Mouse (Mus musculus) intestine, embryonic 14.5 days (tissue): ENCODE measurements around the gene Lilra5. TPM values are rescaled to one million over a fixed set of nuclear protein-coding genes. Genes with fewer than 3 reads are reported as not detected.
"Not testable (repeated sequence)": the region's sequence is repeated elsewhere in the genome, so short reads cannot be mapped to it uniquely, and the experiment has no call there.

ENCODE experiments used
- ATAC-seq: fragments of 200-750 bp; cut with Nextera tagmentation; replicated peaks from 2 replicates; pipeline ENCODE4 v1.8.0; 2017; ENCODE audit warnings: low read depth, moderate number of reproducible peaks, moderate TSS enrichment, moderate library complexity; ENCODE audit not compliant: low FRiP score, low TSS enrichment
- DNase-seq: peaks from one replicate; pipeline ENCODE4 v3.0.0-alpha.2; 2018; ENCODE audit warnings: low spot score
- H3K27ac ChIP-seq: fragments of 300-500 bp; sonication (generic); 2 replicates; pipeline ENCODE4 v1.5.1; 2014; ENCODE audit warnings: low read depth, mild to moderate bottlenecking, control low read depth
- H3K27me3 ChIP-seq: fragments of 300-500 bp; sonication (generic); replicated peaks from 2 replicates; pipeline ENCODE4 v1.6.1; 2014; ENCODE audit warnings: low read length, control low read depth; ENCODE audit not compliant: control insufficient read depth, insufficient read depth
- H3K36me3 ChIP-seq: fragments of 300-500 bp; sonication (generic); 2 replicates; pipeline ENCODE4 v1.6.1; 2014; ENCODE audit warnings: low read length, control low read depth; ENCODE audit not compliant: control insufficient read depth, insufficient read depth
- H3K4me1 ChIP-seq: fragments of 300-500 bp; sonication (generic); replicated peaks from 2 replicates; pipeline ENCODE4 v1.6.1; 2014; ENCODE audit warnings: low read length, control low read depth, mixed read lengths; ENCODE audit not compliant: control insufficient read depth, insufficient read depth
- H3K4me2 ChIP-seq: fragments of 300-500 bp; sonication (generic); 2 replicates; pipeline ENCODE4 v1.6.1; 2014; ENCODE audit warnings: low read length
- H3K4me3 ChIP-seq: fragments of 300-500 bp; sonication (generic); 2 replicates; pipeline ENCODE4 v1.5.1; 2014; ENCODE audit warnings: low read depth, low read length, control low read depth, mixed read lengths
- H3K9ac ChIP-seq: fragments of 300-500 bp; sonication (generic); 2 replicates; pipeline ENCODE4 v1.6.1; 2014; ENCODE audit warnings: mild to moderate bottlenecking, low read length
- H3K9me3 ChIP-seq: fragments of 300-500 bp; sonication (generic); 2 replicates; pipeline ENCODE4 v1.6.1; 2016; ENCODE audit warnings: low read length, control low read depth; ENCODE audit not compliant: control insufficient read depth
- WGBS: fragments of 180-500 bp; shearing (Covaris S2); extraction: QIAGEN DNeasy Blood & Tissue Kit; methylation state at CpG from one replicate; pipeline ENCODE4 v1.1.7; 2014; 5-methylcytosine and 5-hydroxymethylcytosine counted together
- polyA plus RNA-seq: library from polyadenylated mRNA; unstranded; fragments of >200 nt; fragmentation: Nextera tagmentation; extraction: Ambion mirVana; gene quantifications from 2 replicates; pipeline ENCODE4 v1.2.1, GENCODE M21; 2014

The Lilra5 gene
- polyA plus RNA-seq, 1 experiment from 2014 or later = 0.11 TPM

- not testable (repeated sequence) for H3K9me3 ChIP-seq, ATAC-seq, H3K4me2 ChIP-seq, H3K27ac ChIP-seq, H3K27me3 ChIP-seq, DNase-seq, H3K4me1 ChIP-seq, H3K9ac ChIP-seq, H3K36me3 ChIP-seq, H3K4me3 ChIP-seq
- WGBS = no CpG with 5 or more reads among the region's 1 CpGs
Observed at GRCm38 (mm10) chr7:4256060-4256459, 18.5 kb downstream of the Lilra5 start.

DNA sequence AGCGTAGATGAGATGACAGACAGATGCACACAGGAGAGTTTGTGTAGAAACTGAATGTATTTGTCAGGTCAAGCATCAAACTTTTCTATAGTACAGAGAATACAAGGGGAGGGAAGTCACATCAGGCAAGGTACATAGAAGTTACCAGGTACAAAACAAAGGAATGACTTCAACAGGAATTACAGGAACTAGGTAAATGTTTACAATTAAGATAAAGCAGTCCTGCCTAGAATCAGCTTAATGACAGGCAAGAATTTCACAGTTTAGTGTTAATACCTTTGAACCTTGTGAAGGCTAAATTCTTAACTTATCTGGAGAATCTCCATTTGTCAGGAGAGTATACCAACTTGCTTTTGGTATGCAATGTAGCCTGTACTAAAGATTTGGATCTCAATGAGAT, 23.0 kb downstream of the Lilra5 start:
- not testable (repeated sequence) for H3K9me3 ChIP-seq, H3K9ac ChIP-seq, H3K4me3 ChIP-seq, DNase-seq, H3K4me2 ChIP-seq, H3K4me1 ChIP-seq, H3K27ac ChIP-seq, ATAC-seq, H3K27me3 ChIP-seq, H3K36me3 ChIP-seq
- WGBS = 82% methylated on average over 1 of the region's 1 CpGs

DNA sequence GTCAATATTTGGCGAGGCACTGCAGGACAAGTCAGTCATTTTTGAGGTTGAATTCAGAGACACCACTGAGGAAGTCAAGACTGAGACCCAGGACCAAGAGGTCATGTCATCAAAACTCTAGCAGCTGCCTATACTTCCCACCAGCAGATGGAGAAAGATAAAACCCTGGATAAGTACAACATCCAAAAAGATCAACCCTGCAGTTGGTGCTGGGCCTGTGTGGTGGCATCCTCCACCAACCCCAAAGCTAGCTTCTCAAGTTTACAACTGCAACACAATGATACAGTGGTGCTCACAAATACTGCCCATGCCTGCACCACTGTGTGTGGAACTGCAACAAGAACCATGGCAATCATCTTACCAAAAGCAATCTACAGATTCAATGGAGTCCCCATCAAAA, 34.6 kb downstream of the Lilra5 start:
- H3K9ac ChIP-seq, H3K4me3 ChIP-seq, H3K4me2 ChIP-seq, H3K27ac ChIP-seq, H3K4me1 ChIP-seq, ATAC-seq, H3K9me3 ChIP-seq, H3K27me3 ChIP-seq, DNase-seq, H3K36me3 ChIP-seq: not testable (repeated sequence)
- WGBS = 59% methylated on average over 1 of the region's 1 CpGs

DNA sequence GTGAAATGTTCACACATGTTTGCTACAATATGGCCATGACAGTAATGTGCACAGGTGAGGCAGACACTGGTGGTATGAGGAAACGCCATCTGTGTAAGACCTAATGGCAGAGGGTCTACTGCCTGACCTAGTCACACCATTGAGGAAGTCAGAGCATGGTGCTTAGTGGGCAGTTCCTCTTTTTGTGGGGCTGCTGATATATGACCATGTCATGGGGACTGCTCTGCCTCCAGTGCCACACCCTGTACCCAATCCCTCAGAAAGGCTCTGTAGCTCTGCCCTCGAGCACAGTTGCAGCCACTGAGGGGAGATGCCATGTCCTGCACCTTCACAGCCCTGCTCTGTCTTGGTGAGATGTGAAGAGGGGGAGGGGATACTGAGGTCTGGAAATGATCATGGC, 36.3 kb downstream of the Lilra5 start:
- H3K4me1 ChIP-seq, ATAC-seq, DNase-seq, H3K27ac ChIP-seq, H3K9me3 ChIP-seq, H3K4me3 ChIP-seq, H3K4me2 ChIP-seq, H3K27me3 ChIP-seq, H3K9ac ChIP-seq, H3K36me3 ChIP-seq: not testable (repeated sequence)
- WGBS = 52% methylated on average over 2 of the region's 2 CpGs

DNA sequence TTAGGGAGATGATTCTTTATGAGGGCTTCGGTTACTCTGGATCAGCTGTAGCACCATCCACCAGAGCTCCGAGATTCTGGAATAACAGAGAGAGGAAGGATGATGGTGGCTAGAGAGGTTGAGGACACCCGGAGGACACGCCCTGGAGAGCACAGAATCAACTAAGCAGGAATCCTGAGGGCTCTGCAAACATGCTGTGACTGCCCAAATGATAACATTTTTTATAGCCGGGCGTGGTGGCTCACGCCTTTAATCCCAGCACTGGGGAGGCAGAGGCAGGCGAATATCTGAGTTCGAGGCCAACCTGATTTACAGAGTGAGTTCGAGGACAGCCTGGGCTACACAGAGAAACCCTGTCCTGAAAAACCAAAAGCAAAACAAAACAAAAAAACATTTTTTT, 37.9 kb downstream of the Lilra5 start:
- DNase-seq, H3K36me3 ChIP-seq, H3K4me3 ChIP-seq, H3K9me3 ChIP-seq, H3K9ac ChIP-seq, ATAC-seq, H3K4me2 ChIP-seq, H3K4me1 ChIP-seq, H3K27ac ChIP-seq, H3K27me3 ChIP-seq: not testable (repeated sequence)
- WGBS = 88% methylated on average over 10 of the region's 10 CpGs

DNA sequence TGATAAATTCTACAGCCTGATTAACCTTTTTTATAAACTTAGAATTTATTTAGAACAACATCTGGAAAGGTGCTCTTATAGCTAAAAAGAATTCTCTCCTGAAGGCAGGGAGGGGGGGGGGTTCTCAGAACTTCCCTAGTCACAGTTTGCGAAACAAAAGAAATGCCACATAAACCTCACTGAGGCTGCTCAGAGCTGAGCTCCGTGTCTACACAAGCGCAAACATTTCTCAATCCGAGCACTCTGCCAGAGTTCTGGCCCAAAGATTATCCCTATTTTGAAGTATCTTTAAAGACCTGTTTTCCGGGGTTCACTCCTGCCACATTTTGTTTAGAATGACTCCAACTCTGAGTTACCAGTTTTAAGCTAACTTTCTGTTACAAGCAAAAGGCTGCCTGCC, 55.1 kb downstream of the Lilra5 start:
- DNase-seq = no peak
- Histone ChIP-seq H3K36me3 (no peaks in the 10 kb centered on the region), H3K9ac (no peak overlapping the region), H3K4me1 (no peaks in the 10 kb centered on the region), H3K4me3 (no peak overlapping the region), H3K27me3 (no peaks in the 10 kb centered on the region), H3K9me3 (no peaks in the 10 kb centered on the region), H3K4me2 (no peak overlapping the region), H3K27ac (no peak overlapping the region)
- ATAC-seq = no peak
- WGBS = 76% methylated on average over 5 of the region's 5 CpGs

Other genes with a start within 250 kb of the Lilra5 start
- 2.1 and 2.3 TPM in 2 replicates for gene Lair1, start 174.6 kb upstream of the Lilra5 start, polyA plus RNA-seq
- 5.2 and 7.1 TPM in 2 replicates for gene Ttyh1, start 118.3 kb upstream of the Lilra5 start, polyA plus RNA-seq
- 48.2 and 51.4 TPM in 2 replicates for gene Leng8, start 100.7 kb upstream of the Lilra5 start, polyA plus RNA-seq
- 2.4 and 2.7 TPM in 2 replicates for gene Leng9, start 87.4 kb upstream of the Lilra5 start, polyA plus RNA-seq
- gene Cdc42ep5, start 72.9 kb upstream of the Lilra5 start, polyA plus RNA-seq = 58.5 and 62.4 TPM in 2 replicates
- gene Ncr1, start 100.0 kb downstream of the Lilra5 start, polyA plus RNA-seq = not detected in 2 replicates
- 0.30 and 0.31 TPM in 2 replicates for gene Gp6, start 160.0 kb downstream of the Lilra5 start, polyA plus RNA-seq
- gene Rdh13, start 207.9 kb downstream of the Lilra5 start, polyA plus RNA-seq = 34.5 and 38.3 TPM in 2 replicates
- gene Eps8l1, start 222.9 kb downstream of the Lilra5 start, polyA plus RNA-seq = 1.7 and 5.2 TPM in 2 replicates